Mouse (Mus musculus): ENCODE data around the gene Slc39a11. TPM values are rescaled to one million over a fixed set of nuclear protein-coding genes. Genes with fewer than 3 reads are reported as not detected.

Slc39a11 gene
- polyA plus RNA-seq, 1 experiment = 32.4 TPM

DNA sequence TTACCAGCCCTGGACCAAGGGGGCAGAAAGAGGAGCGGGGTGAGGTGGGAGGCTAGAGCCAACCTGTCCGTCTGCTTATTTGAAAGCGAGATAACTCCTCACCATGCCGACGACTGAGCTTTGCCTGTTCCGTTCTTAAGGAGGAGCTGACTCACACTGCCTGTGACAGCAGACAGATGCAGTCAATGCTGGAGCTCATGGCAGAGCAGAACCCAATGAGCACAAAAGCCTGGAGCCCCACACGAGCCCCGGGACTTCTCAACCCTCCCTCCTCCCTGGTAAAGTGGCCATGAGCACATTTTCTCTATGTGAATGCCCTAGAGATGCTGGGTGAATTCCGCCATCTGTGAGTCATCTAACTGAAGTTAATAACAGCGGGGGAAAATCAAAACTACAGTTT is 198.6 kb downstream of the Slc39a11 start:
- no peaks in the 10 kb centered on the region for H3K36me3 ChIP-seq (ENCODE audit: control insufficient read depth, insufficient read depth, low read length)
- 87% methylated on average over 10 of the region's 10 CpGs for WGBS
- no peaks in the 10 kb centered on the region for H3K4me1 ChIP-seq (ENCODE audit: control insufficient read depth, insufficient read depth, insufficient read length, low read length)
- H3K4me3 ChIP-seq (ENCODE audit: low read depth, low read length) = no peak overlapping the region
- no peaks in the 10 kb centered on the region for H3K27me3 ChIP-seq (ENCODE audit: control insufficient read depth, insufficient read depth, low read length)
- TF ChIP-seq POLR2A (IDR thresholded peaks at IDR 0.05; ENCODE audit: low read depth, low read length) (no peak), CTCF (IDR thresholded peaks at IDR 0.05; ENCODE audit: extremely low read depth, insufficient read length, insufficient replicate concordance, low read depth, low read length) (no peak)
- no peak overlapping the region for H3K27ac ChIP-seq (ENCODE audit: insufficient read depth, low read depth, low read length)

DNA sequence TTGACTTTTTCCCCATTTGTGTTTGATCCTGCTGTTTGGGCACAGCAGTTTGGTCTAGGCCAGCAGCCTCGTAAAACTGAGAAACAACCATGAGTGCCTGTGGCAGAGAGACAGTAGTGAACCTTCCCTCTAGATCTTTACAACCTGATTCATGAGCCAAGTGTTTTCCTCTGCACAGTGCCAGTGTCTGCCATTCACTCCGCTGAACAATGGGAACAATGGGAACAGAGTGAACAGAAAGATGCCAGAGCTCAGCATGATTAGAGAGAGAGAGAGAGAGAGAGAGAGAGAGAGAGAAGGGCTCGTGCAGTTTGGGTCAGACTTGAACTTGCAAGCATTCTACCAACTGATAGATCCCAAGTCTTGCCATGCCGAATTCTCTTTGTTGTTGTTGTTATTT is 199.2 kb downstream of the Slc39a11 start:
- Histone ChIP-seq H3K27ac (ENCODE audit: insufficient read depth, low read depth, low read length) (no peak overlapping the region), H3K27me3 (ENCODE audit: control insufficient read depth, insufficient read depth, low read length) (no peaks in the 10 kb centered on the region), H3K4me1 (ENCODE audit: control insufficient read depth, insufficient read depth, insufficient read length, low read length) (no peaks in the 10 kb centered on the region), H3K36me3 (ENCODE audit: control insufficient read depth, insufficient read depth, low read length) (no peaks in the 10 kb centered on the region), H3K4me3 (ENCODE audit: low read depth, low read length) (no peak overlapping the region)
- 89% methylated on average over 4 of the region's 4 CpGs for WGBS
- TF ChIP-seq CTCF (IDR thresholded peaks at IDR 0.05; ENCODE audit: extremely low read depth, insufficient read length, insufficient replicate concordance, low read depth, low read length) = no peak
- no peak for TF ChIP-seq POLR2A (IDR thresholded peaks at IDR 0.05; ENCODE audit: low read depth, low read length)

DNA sequence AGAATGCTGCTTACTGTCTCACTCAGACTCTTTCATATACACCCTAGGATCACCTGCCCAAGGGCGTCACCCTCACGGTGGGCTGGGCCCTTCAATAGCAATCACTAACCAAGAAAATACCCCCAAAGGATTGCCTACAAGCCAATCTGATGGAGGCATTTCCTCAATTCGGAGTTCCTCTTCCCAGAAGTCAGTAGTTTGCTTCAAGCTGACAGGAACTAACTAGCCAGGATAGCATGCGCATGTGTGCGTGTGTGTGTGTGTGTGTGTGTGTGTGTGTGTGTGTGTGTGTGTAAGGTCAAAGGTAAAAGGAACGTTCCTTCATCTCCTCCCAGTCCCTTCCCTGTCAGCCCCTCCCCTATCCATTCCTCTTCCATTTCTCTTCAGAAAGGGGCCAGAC is 199.9 kb downstream of the Slc39a11 start:
- TF ChIP-seq POLR2A (IDR thresholded peaks at IDR 0.05; ENCODE audit: low read depth, low read length) (no peak), CTCF (IDR thresholded peaks at IDR 0.05; ENCODE audit: extremely low read depth, insufficient read length, insufficient replicate concordance, low read depth, low read length) (no peak)
- 76% methylated on average over 6 of the region's 6 CpGs for WGBS
- no peak overlapping the region for H3K27ac ChIP-seq (ENCODE audit: insufficient read depth, low read depth, low read length)
- H3K4me3 ChIP-seq (ENCODE audit: low read depth, low read length) = no peak overlapping the region
- H3K27me3 ChIP-seq (ENCODE audit: control insufficient read depth, insufficient read depth, low read length) = no peaks in the 10 kb centered on the region
- no peaks in the 10 kb centered on the region for H3K36me3 ChIP-seq (ENCODE audit: control insufficient read depth, insufficient read depth, low read length)
- no peaks in the 10 kb centered on the region; the same call in 1 of the 2 replicates for H3K4me1 ChIP-seq (ENCODE audit: control insufficient read depth, insufficient read depth, insufficient read length, low read length)

DNA sequence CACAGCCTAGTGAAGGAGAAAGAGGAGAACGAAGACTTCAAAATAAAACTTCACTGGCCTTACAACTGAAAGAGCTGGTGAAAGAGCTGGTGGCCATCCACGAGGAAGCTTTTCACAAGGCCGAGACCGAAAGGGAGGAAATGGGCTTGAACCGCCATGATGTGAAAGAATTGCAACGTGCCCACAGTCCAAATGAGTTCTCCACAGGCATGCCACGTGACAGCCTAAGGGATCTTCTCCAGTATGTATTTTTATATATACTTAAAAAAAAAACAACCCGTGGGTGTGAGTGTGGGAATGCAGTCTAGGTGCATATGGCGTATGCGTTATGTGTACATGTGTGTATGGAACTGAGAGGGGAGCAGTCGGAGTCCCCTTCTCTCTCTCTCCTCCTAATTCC is 207.8 kb downstream of the Slc39a11 start:
- WGBS = 94% methylated on average over 11 of the region's 11 CpGs

DNA sequence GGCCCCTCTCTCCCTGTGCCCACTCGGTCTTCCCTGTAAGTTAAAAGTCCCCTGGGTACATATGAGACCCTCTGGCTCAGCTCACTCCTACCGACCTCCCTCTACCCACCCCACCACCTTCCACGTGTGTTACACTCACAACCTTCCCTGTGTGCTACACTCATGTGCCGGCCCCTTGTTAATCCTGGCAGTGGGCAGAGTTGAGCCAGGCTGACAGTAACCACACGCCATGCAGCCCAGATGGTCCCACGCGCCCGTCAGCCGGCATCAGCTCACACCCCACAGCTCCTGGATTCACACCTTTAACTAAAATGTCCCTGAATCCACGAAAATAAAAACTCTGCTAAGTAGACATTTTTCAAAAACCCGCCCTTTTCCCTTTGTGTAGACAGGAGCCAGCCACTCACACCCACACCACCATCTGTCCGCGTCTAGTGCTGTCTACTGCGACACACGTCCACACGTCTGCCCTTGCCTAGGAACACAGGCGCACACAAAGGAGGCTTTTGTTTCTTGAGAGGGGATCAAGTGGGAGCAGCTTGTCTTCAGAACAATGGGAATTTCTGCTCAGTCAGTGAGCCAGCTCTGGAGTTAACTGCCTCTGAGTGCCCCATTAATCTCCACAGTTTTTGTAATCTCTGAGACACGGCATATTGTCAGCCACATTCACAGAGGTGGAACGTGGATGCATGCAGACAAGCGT is 210.4 kb downstream of the Slc39a11 start:
- 90% methylated on average over 20 of the region's 20 CpGs for WGBS
- Histone ChIP-seq H3K4me3 (ENCODE audit: low read depth, low read length) (no peak overlapping the region), H3K4me1 (ENCODE audit: control insufficient read depth, insufficient read depth, insufficient read length, low read length) (no peaks in the 10 kb centered on the region), H3K27ac (ENCODE audit: insufficient read depth, low read depth, low read length) (no peak overlapping the region), H3K36me3 (ENCODE audit: control insufficient read depth, insufficient read depth, low read length) (no peaks in the 10 kb centered on the region), H3K27me3 (ENCODE audit: control insufficient read depth, insufficient read depth, low read length) (no peaks in the 10 kb centered on the region)
- no peak for TF ChIP-seq CTCF (IDR thresholded peaks at IDR 0.05; ENCODE audit: extremely low read depth, insufficient read length, insufficient replicate concordance, low read depth, low read length)
- TF ChIP-seq POLR2A (IDR thresholded peaks at IDR 0.05; ENCODE audit: low read depth, low read length) = no peak

More for the DNA sequence above, 207.8 kb downstream of the Slc39a11 start:
- TF ChIP-seq POLR2A (IDR thresholded peaks at IDR 0.05; ENCODE audit: low read depth, low read length) = no peak
- no peak for TF ChIP-seq CTCF (IDR thresholded peaks at IDR 0.05; ENCODE audit: extremely low read depth, insufficient read length, insufficient replicate concordance, low read depth, low read length)
- H3K27me3 ChIP-seq (ENCODE audit: control insufficient read depth, insufficient read depth, low read length) = no peaks in the 10 kb centered on the region
- H3K4me3 ChIP-seq (ENCODE audit: low read depth, low read length) = no peak overlapping the region
- no peak overlapping the region for H3K27ac ChIP-seq (ENCODE audit: insufficient read depth, low read depth, low read length)
- H3K4me1 ChIP-seq (ENCODE audit: control insufficient read depth, insufficient read depth, insufficient read length, low read length) = no peaks in the 10 kb centered on the region; the same call in 1 of the 2 replicates
- H3K36me3 ChIP-seq (ENCODE audit: control insufficient read depth, insufficient read depth, low read length) = no peaks in the 10 kb centered on the region

DNA sequence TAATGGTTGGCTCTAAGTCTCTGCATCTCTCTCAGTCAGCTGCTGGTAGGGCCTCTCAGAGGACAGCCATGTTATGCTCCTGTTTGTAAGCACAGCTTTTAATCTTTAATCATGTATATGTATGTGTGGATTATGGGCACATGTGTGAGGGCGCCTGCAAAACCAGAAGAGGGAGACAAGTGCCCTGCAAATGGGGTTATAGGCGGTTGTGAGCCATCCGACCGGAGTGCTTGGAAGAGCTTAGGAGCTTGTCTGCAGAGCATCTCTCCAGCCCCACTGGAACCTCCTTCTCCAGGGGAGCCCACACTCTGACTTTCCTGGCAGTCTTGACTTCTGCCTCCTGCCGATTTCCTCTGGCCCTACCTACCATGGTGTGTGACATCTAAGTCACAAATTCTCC is 211.0 kb downstream of the Slc39a11 start:
- 92% methylated on average over 5 of the region's 5 CpGs for WGBS
- Histone ChIP-seq H3K36me3 (ENCODE audit: control insufficient read depth, insufficient read depth, low read length) (no peaks in the 10 kb centered on the region), H3K27me3 (ENCODE audit: control insufficient read depth, insufficient read depth, low read length) (no peaks in the 10 kb centered on the region), H3K27ac (ENCODE audit: insufficient read depth, low read depth, low read length) (no peak overlapping the region), H3K4me3 (ENCODE audit: low read depth, low read length) (no peak overlapping the region), H3K4me1 (ENCODE audit: control insufficient read depth, insufficient read depth, insufficient read length, low read length) (no peaks in the 10 kb centered on the region)
- TF ChIP-seq POLR2A (IDR thresholded peaks at IDR 0.05; ENCODE audit: low read depth, low read length) = no peak
- no peak for TF ChIP-seq CTCF (IDR thresholded peaks at IDR 0.05; ENCODE audit: extremely low read depth, insufficient read length, insufficient replicate concordance, low read depth, low read length)

DNA sequence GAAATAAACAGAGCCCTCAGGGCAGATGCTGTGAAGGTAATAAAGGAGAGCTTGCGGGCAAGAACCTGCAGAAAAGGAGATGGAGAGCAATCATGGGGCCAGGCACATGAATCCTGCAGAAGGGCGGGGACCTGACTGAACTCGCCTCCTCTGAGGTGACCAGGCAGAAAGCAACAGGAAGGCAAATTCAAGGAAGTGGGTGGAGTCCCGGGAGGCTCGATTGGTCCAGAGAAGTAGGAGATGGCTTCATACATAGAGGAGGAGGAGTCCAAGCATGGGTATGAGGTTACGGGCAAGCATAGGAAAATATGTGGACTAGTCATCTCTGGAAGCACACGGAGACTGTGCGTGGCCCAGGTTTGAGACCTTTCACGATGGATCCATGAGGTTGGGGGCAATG is 212.5 kb downstream of the Slc39a11 start:
- TF ChIP-seq CTCF (IDR thresholded peaks at IDR 0.05; ENCODE audit: extremely low read depth, insufficient read length, insufficient replicate concordance, low read depth, low read length) (no peak), POLR2A (IDR thresholded peaks at IDR 0.05; ENCODE audit: low read depth, low read length) (no peak)

More for the DNA sequence above, 212.5 kb downstream of the Slc39a11 start:
- Histone ChIP-seq H3K36me3 (ENCODE audit: control insufficient read depth, insufficient read depth, low read length) (no peaks in the 10 kb centered on the region), H3K27me3 (ENCODE audit: control insufficient read depth, insufficient read depth, low read length) (no peaks in the 10 kb centered on the region), H3K27ac (ENCODE audit: insufficient read depth, low read depth, low read length) (no peak overlapping the region), H3K4me3 (ENCODE audit: low read depth, low read length) (no peak overlapping the region), H3K4me1 (ENCODE audit: control insufficient read depth, insufficient read depth, insufficient read length, low read length) (no peaks in the 10 kb centered on the region)
- 81% methylated on average over 9 of the region's 9 CpGs for WGBS

Data from small intestine, adult 2 months (tissue).